Mouse (Mus musculus) neural tube, embryonic 15.5 days (tissue): ENCODE results near the gene Matn1. TPM values are rescaled to one million over a fixed set of nuclear protein-coding genes. Genes with fewer than 3 reads are reported as not detected.

Experiments used
- ATAC-seq: fragments of 200-750 bp; cut with Nextera tagmentation; 2 replicates; pipeline ENCODE4 v1.8.0; 2017; ENCODE audit warnings: mild to moderate bottlenecking, moderate TSS enrichment, moderate library complexity; ENCODE audit not compliant: low FRiP score
- H3K27ac ChIP-seq: fragments of 300-500 bp; sonication (generic); replicated peaks from 2 replicates; pipeline ENCODE4 v1.5.1; 2015; ENCODE audit warnings: mild to moderate bottlenecking, inconsistent platforms
- H3K27me3 ChIP-seq: fragments of 300-500 bp; sonication (generic); replicated peaks from 2 replicates; pipeline ENCODE4 v1.6.1; 2015; ENCODE audit warnings: inconsistent platforms
- H3K36me3 ChIP-seq: fragments of 300-500 bp; sonication (generic); 2 replicates; pipeline ENCODE4 v1.6.1; 2015; ENCODE audit warnings: inconsistent platforms
- H3K4me1 ChIP-seq: fragments of 300-500 bp; sonication (generic); 2 replicates; pipeline ENCODE4 v1.6.1; 2015; ENCODE audit warnings: inconsistent platforms
- H3K4me2 ChIP-seq: fragments of 300-500 bp; sonication (generic); 2 replicates; pipeline ENCODE4 v1.6.1; 2015; ENCODE audit warnings: inconsistent platforms, mild to moderate bottlenecking, moderate library complexity
- H3K4me3 ChIP-seq: fragments of 300-500 bp; sonication (generic); replicated peaks from 2 replicates; pipeline ENCODE4 v1.5.1; 2015; ENCODE audit warnings: mild to moderate bottlenecking, inconsistent platforms
- H3K9ac ChIP-seq: fragments of 300-500 bp; sonication (generic); replicated peaks from 2 replicates; pipeline ENCODE4 v1.6.1; 2015; ENCODE audit warnings: mild to moderate bottlenecking, inconsistent platforms
- H3K9me3 ChIP-seq: fragments of 300-500 bp; sonication (generic); replicated peaks from 2 replicates; pipeline ENCODE4 v1.6.1; 2016; ENCODE audit warnings: inconsistent platforms
- WGBS: fragments of 180-500 bp; shearing (Covaris S2); methylation state at CpG from one replicate; pipeline ENCODE4 v1.1.7; 2015; ENCODE audit warnings: mixed read lengths; 5-methylcytosine and 5-hydroxymethylcytosine counted together
- polyA plus RNA-seq: library from polyadenylated mRNA; unstranded; fragments of >200 nt; fragmentation: Nextera tagmentation; extraction: Ambion mirVana; gene quantifications from 2 replicates; pipeline ENCODE4 v1.2.1, GENCODE M21; 2015

Gene Matn1
- polyA plus RNA-seq, 1 experiment from 2014 or later, result 10.8 TPM

- Histone ChIP-seq H3K27me3 (no peaks in the 10 kb centered on the region), H3K27ac (no peak overlapping the region), H3K4me3 (no peak overlapping the region), H3K4me1 (peaks cover 8% of the 10 kb centered on the region; the same call in 1 of the 2 replicates), H3K36me3 (no peaks in the 10 kb centered on the region), H3K4me2 (no peak overlapping the region), H3K9ac (no peak overlapping the region), H3K9me3 (no peaks in the 10 kb centered on the region)
- no peak for ATAC-seq
- 93% methylated on average over 10 of the region's 10 CpGs for WGBS
These were observed 36.1 kb upstream of the Matn1 start for GRCm38 (mm10) chr4:130908133-130908532.

GRCm38 (mm10) chr4:130909167-130909874 lies 34.9 kb upstream of the Matn1 start:
- WGBS, result 57% methylated on average over 17 of the region's 17 CpGs
- H3K4me2 ChIP-seq, result no peak overlapping the region
- ATAC-seq, result no peak

GRCm38 (mm10) chr4:130910666-130911065 lies 33.5 kb upstream of the Matn1 start:
- H3K36me3 ChIP-seq, result no peaks in the 10 kb centered on the region
- H3K4me3 ChIP-seq, result no peak overlapping the region
- WGBS, result 48% methylated on average over 7 of the region's 7 CpGs
- H3K4me1 ChIP-seq, result peaks cover 8% of the 10 kb centered on the region; the same call in 1 of the 2 replicates
- no peaks in the 10 kb centered on the region for H3K27me3 ChIP-seq
- no peak overlapping the region for H3K9ac ChIP-seq
- no peak for ATAC-seq
- no peak overlapping the region for H3K27ac ChIP-seq
- no peaks in the 10 kb centered on the region for H3K9me3 ChIP-seq
- H3K4me2 ChIP-seq, result no peak overlapping the region

More at GRCm38 (mm10) chr4:130909167-130909874, 34.9 kb upstream of the Matn1 start:
- Histone ChIP-seq H3K27ac (no peak overlapping the region), H3K9ac (no peak overlapping the region), H3K36me3 (no peaks in the 10 kb centered on the region), H3K4me1 (peaks cover 8% of the 10 kb centered on the region; the same call in 1 of the 2 replicates), H3K27me3 (no peaks in the 10 kb centered on the region), H3K4me3 (no peak overlapping the region), H3K9me3 (no peaks in the 10 kb centered on the region)

- H3K36me3 ChIP-seq, result no peaks in the 10 kb centered on the region
- H3K9ac ChIP-seq, result no peak overlapping the region
- H3K27ac ChIP-seq, result no peak overlapping the region
- no peak overlapping the region for H3K4me3 ChIP-seq
- no peak for ATAC-seq
- H3K4me1 ChIP-seq, result no peaks in the 10 kb centered on the region
- no peak overlapping the region for H3K4me2 ChIP-seq
- H3K9me3 ChIP-seq, result no peaks in the 10 kb centered on the region
- H3K27me3 ChIP-seq, result no peaks in the 10 kb centered on the region
- 88% methylated on average over 3 of the region's 3 CpGs for WGBS
These were observed 31.6 kb upstream of the Matn1 start for GRCm38 (mm10) chr4:130912626-130913025.

- H3K27ac ChIP-seq, result no peak within 1 kb of the TSS
- WGBS, result 63% methylated on average over 11 of the region's 11 CpGs
- no peak for ATAC-seq
- no peaks in the 10 kb centered on the region for H3K36me3 ChIP-seq
- no peaks in the 10 kb centered on the region for H3K9me3 ChIP-seq
- no peaks in the 10 kb centered on the region for H3K4me1 ChIP-seq
- no peaks in the 10 kb centered on the region for H3K27me3 ChIP-seq
- no peak within 1 kb of the TSS for H3K4me3 ChIP-seq
- H3K9ac ChIP-seq, result no peak within 1 kb of the TSS
- no peak within 1 kb of the TSS; the same call in 1 of the 2 replicates for H3K4me2 ChIP-seq
These were observed 31.1 kb upstream of the Matn1 start, which contains the start of gene Laptm5 for GRCm38 (mm10) chr4:130913077-130913476. Gene Laptm5, plus strand, starts transcription at chr4:130913125.

GRCm38 (mm10) chr4:130913511-130913910 lies 30.7 kb upstream of the Matn1 start:
- no peak overlapping the region for H3K27ac ChIP-seq
- H3K9me3 ChIP-seq, result no peaks in the 10 kb centered on the region
- WGBS, result 89% methylated on average over 3 of the region's 3 CpGs
- no peaks in the 10 kb centered on the region for H3K27me3 ChIP-seq
- H3K4me1 ChIP-seq, result no peaks in the 10 kb centered on the region
- no peak overlapping the region for H3K4me3 ChIP-seq
- no peak overlapping the region for H3K9ac ChIP-seq
- ATAC-seq, result no peak
- no peak overlapping the region; the same call in 1 of the 2 replicates for H3K4me2 ChIP-seq
- no peaks in the 10 kb centered on the region for H3K36me3 ChIP-seq

GRCm38 (mm10) chr4:130914011-130914410 lies 30.2 kb upstream of the Matn1 start:
- WGBS, result 78% methylated on average over 4 of the region's 4 CpGs

GRCm38 (mm10) chr4:130914527-130914926 lies 29.7 kb upstream of the Matn1 start:
- H3K36me3 ChIP-seq, result no peaks in the 10 kb centered on the region
- H3K27ac ChIP-seq, result no peak overlapping the region
- H3K27me3 ChIP-seq, result no peaks in the 10 kb centered on the region
- no peak overlapping the region for H3K4me3 ChIP-seq
- no peak overlapping the region for H3K4me2 ChIP-seq
- 0 out of 2 replicates have a peak, but pooled peaks cover under 1% of the 10 kb centered on the region for H3K4me1 ChIP-seq
- H3K9ac ChIP-seq, result no peak overlapping the region
- H3K9me3 ChIP-seq, result no peaks in the 10 kb centered on the region
- ATAC-seq, result no peak
- WGBS, result 76% methylated on average over 7 of the region's 7 CpGs

More at GRCm38 (mm10) chr4:130914011-130914410, 30.2 kb upstream of the Matn1 start:
- no peak overlapping the region for H3K27ac ChIP-seq
- no peak for ATAC-seq
- no peak overlapping the region for H3K9ac ChIP-seq
- H3K4me3 ChIP-seq, result no peak overlapping the region
- no peaks in the 10 kb centered on the region for H3K9me3 ChIP-seq
- no peaks in the 10 kb centered on the region for H3K36me3 ChIP-seq
- H3K4me1 ChIP-seq, result no peaks in the 10 kb centered on the region
- H3K27me3 ChIP-seq, result no peaks in the 10 kb centered on the region
- no peak overlapping the region for H3K4me2 ChIP-seq

GRCm38 (mm10) chr4:130915006-130915667 lies 29.0 kb upstream of the Matn1 start:
- no peak overlapping the region for H3K4me3 ChIP-seq
- ATAC-seq, result no peak
- peaks cover 7% of the 10 kb centered on the region; the same call in 1 of the 2 replicates for H3K4me1 ChIP-seq
- 80% methylated on average over 12 of the region's 12 CpGs for WGBS
- no peaks in the 10 kb centered on the region for H3K9me3 ChIP-seq
- H3K36me3 ChIP-seq, result no peaks in the 10 kb centered on the region
- no peaks in the 10 kb centered on the region for H3K27me3 ChIP-seq
- no peak overlapping the region for H3K4me2 ChIP-seq
- H3K27ac ChIP-seq, result no peak overlapping the region
- no peak overlapping the region for H3K9ac ChIP-seq

GRCm38 (mm10) chr4:130915668-130916035 lies 28.5 kb upstream of the Matn1 start:
- no peak overlapping the region for H3K4me3 ChIP-seq
- no peak overlapping the region for H3K27ac ChIP-seq
- H3K4me1 ChIP-seq, result peaks cover 8% of the 10 kb centered on the region; the same call in 1 of the 2 replicates
- WGBS, result 38% methylated on average over 7 of the region's 7 CpGs
- ATAC-seq, result no peak
- no peaks in the 10 kb centered on the region for H3K9me3 ChIP-seq
- H3K36me3 ChIP-seq, result no peaks in the 10 kb centered on the region
- H3K27me3 ChIP-seq, result no peaks in the 10 kb centered on the region
- no peak overlapping the region for H3K4me2 ChIP-seq
- H3K9ac ChIP-seq, result no peak overlapping the region

- no peaks in the 10 kb centered on the region for H3K36me3 ChIP-seq
- no peaks in the 10 kb centered on the region for H3K27me3 ChIP-seq
- 83% methylated on average over 7 of the region's 7 CpGs for WGBS
- H3K9me3 ChIP-seq, result no peaks in the 10 kb centered on the region
- no peak overlapping the region for H3K27ac ChIP-seq
- H3K4me3 ChIP-seq, result no peak overlapping the region
- no peak overlapping the region for H3K4me2 ChIP-seq
- no peak for ATAC-seq
- H3K9ac ChIP-seq, result no peak overlapping the region
- H3K4me1 ChIP-seq, result peaks cover 16% of the 10 kb centered on the region
These were observed 27.5 kb upstream of the Matn1 start for GRCm38 (mm10) chr4:130916639-130917038.

- H3K4me2 ChIP-seq, result no peak overlapping the region
- H3K27ac ChIP-seq, result no peak overlapping the region
- no peaks in the 10 kb centered on the region for H3K36me3 ChIP-seq
- peaks cover 16% of the 10 kb centered on the region for H3K4me1 ChIP-seq
- H3K27me3 ChIP-seq, result no peaks in the 10 kb centered on the region
- no peak for ATAC-seq
- no peak overlapping the region for H3K9ac ChIP-seq
- no peak overlapping the region for H3K4me3 ChIP-seq
- WGBS, result 83% methylated on average over 4 of the region's 4 CpGs
- no peaks in the 10 kb centered on the region for H3K9me3 ChIP-seq
These were observed 26.6 kb upstream of the Matn1 start for GRCm38 (mm10) chr4:130917564-130917963.
